Mouse (Mus musculus) v-Abl transformed pro-B cells (cell line): ENCODE data around the gene Afap1.

ENCODE experiments used
- in situ Hi-C, 2 experiments: fragments of 400-800 bp; cut with MboI; formaldehyde crosslinking; loops; one replicate each; pipeline ENCODE4 v1.15.1; 2025; ENCODE audit not compliant: unreplicated experiment in 2 of 2

The Afap1 gene

DNA sequence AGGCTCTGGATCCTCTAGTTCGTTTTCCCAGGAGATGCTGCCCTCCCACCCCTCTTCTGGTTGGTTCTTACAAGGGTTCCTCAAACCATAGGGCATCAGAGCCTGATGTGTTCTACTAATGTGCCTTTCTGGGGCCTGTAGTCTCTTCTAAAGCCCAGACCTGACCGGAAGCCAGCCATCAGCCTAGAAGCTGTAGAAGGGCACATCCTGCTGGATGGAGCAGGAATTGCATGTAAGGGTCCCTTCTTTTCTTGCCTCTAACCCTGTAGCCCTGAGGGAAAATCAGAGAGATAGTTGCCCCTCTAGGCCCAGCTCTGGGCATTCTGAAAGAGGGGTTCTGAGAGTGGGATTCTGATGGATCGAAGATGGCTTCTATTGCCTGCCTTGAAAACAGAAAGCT, 125.2 kb downstream of the Afap1 start:
- in situ Hi-C loops: no loop called here

- in situ Hi-C loops: no loop called here
Measured at GRCm38 (mm10) chr5:36021091-36021490, 128.0 kb downstream of the Afap1 start.

- in situ Hi-C loops: no loop called here
Measured at GRCm38 (mm10) chr5:36022361-36022760, 129.2 kb downstream of the Afap1 start.

GRCm38 (mm10) chr5:36024003-36024685, 131.0 kb downstream of the Afap1 start:
- in situ Hi-C loops: no loop called here

DNA sequence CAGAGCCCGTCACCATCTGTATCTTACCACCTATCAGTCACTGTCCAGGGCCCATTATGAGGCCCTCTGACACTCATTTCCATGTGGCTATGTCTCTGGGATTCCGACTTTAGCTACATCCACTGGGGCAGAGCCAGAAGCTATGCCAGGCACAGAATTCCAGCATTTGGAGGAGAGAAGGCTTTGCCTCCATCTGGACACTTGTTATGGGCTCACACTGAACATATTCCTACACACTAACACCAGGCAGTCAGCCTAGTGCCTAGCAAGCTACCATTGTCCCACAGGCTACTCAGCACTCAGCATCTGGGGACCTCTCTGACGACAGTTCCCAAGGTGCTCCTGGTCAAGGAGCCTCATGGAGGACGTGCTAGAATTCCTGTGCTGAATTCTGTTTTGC, 132.0 kb downstream of the Afap1 start:
- in situ Hi-C loops: loop anchor here in 1 of 2 experiments (5.0 kb wide), 2 partner anchors 117 to 292 kb away; no protein-coding TSS in a partner anchor

- in situ Hi-C loops: loop anchor here (5.0 to 10.0 kb wide), 4 partner anchors 54 to 369 kb away; no protein-coding TSS in a partner anchor
Measured at GRCm38 (mm10) chr5:36033531-36034426, 140.7 kb downstream of the Afap1 start.

GRCm38 (mm10) chr5:36039596-36039995, 146.5 kb downstream of the Afap1 start:
- in situ Hi-C loops: loop anchor here (5.0 to 10.0 kb wide), 3 partner anchors 48 to 358 kb away; partner anchors contain the start of gene Sorcs2 (in 1 of the 2)

GRCm38 (mm10) chr5:36040398-36041235, 147.5 kb downstream of the Afap1 start:
- in situ Hi-C loops: no loop called here

GRCm38 (mm10) chr5:36041236-36041562, 148.1 kb downstream of the Afap1 start:
- in situ Hi-C loops: no loop called here

DNA sequence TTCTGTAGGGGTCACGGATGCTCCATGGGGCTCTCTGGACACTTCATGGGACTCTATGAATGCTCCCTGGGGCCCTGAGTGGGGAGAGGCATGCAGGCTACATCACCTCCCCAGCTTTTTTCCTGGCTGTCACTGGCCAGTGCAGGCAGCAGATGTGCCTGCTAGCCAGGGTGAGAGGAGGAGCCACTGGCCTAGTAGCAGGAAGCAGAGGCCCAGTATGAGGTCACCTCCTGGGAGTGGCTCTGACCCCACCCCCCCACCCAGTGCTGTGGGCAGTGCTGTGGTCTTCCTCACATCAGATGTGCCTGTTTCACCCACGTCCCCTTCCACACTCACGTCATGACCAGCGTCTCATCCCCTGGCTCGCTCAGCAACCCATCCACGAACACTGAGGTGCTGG, 148.6 kb downstream of the Afap1 start:
- in situ Hi-C loops: no loop called here

DNA sequence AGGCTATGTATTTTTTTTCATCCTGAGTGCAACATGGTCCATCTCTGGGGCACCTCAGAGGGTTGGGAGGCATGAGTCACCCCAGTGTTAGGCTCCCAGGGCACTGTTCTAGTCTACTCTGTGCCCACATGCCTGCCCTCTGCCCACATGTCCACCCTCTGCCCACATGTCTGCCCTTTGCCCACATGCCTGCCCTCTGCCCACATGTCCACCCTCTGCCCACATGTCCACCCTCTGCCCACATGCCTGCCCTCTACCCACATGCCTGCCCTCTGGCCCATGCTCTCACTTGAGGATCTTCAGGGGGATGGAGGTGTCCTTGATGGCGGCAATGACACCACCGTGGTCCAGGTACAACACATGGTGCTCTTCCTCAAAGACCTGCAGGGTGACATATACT, 150.0 kb downstream of the Afap1 start:
- in situ Hi-C loops: no loop called here
